In the genomic region with DNA sequence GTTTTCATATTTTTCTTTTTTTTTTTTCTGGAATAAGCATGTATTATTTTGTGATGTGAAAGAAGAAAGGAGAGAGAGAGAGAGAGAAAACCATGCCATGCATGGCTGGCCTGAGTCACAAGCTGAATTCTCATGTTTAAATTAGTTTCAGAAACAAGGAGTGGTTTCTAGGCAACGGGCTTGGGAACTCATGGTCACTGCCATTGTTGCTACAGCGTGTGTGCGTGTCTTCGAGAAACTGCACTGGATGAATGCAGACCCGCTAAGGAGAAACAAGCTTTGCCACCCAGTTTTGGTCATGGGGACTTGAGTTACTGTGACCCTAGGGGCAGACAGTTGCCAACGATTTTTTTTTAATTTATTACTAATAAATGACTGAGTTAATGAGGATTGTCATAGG, we compare ENCODE assay signal across 9 mouse cellular contexts. TPM values are rescaled to one million over a fixed set of nuclear protein-coding genes. Genes with fewer than 3 reads are reported as not detected.
DNase-seq lines count a peak whose midpoint lies in the region; ATAC-seq and TF ChIP-seq lines count a peak whose summit lies in the region.
"Had no signal": no experiment of that assay in that cellular context is flagged by ENCODE, and none has a peak within 500 bp of the region (broad histone marks: within the 10 kb centered on the region; RNA-seq: fewer than 3 reads in every experiment).

No protein-coding gene starts in this region.

- WGBS in forebrain, embryonic 16.5 days, result 1% methylated on average over 6 of the region's 6 CpGs
- 20% methylated on average over 6 of the region's 6 CpGs for WGBS in neural tube, embryonic 12.5 days

- no peaks in the 10 kb centered on the region for H3K9me3 ChIP-seq in ES-E14 (ENCODE audit: control insufficient read depth, insufficient read depth, low read depth, low read length)
- H3K9me3 ChIP-seq in forebrain, embryonic 16.5 days (ENCODE audit: control insufficient read depth, low read length), result no peaks in the 10 kb centered on the region
- H3K9me3 ChIP-seq in neural tube, embryonic 12.5 days, result no peaks in the 10 kb centered on the region

- intact Hi-C loops in gastrocnemius, postnatal 36 days (cut with DNase I), result no loop called here

- H3K27ac ChIP-seq in ES-E14 (ENCODE audit: insufficient read depth, low read depth, low read length, poor library complexity, severe bottlenecking), result peak overlapping the region; percentile 47; the same call in 1 of the 2 replicates
- peak overlapping the region; percentile 73 for H3K27ac ChIP-seq in forebrain, embryonic 16.5 days (ENCODE audit: low read length)
- H3K27ac ChIP-seq in neural tube, embryonic 12.5 days, result peak overlapping the region; percentile 80; the same call in 1 of the 2 replicates

- H3K4me1 ChIP-seq in ES-E14 (ENCODE audit: control insufficient read depth in 2 of 2, insufficient read depth in 2 of 2, low read length in 2 of 2, poor library complexity in 1 of 2), result peaks cover 0 to 11% of the 10 kb centered on the region in 2 experiments; a peak in 1 of 4 replicates
- H3K4me1 ChIP-seq in forebrain, embryonic 16.5 days (replicated peaks; ENCODE audit: control insufficient read depth, insufficient read depth, low read length), result peaks cover 17% of the 10 kb centered on the region
- H3K4me1 ChIP-seq in neural tube, embryonic 12.5 days, result peaks cover 15% of the 10 kb centered on the region

- ATAC-seq in forebrain, embryonic 16.5 days, result peak; percentile 88
- ATAC-seq in neural tube, embryonic 12.5 days (ENCODE audit: low FRiP score, low read depth), result peak; percentile 82

- H3K4me3 ChIP-seq in ES-E14 (ENCODE audit: insufficient read depth in 1 of 2, low read depth in 1 of 2, low read length in 2 of 2, poor library complexity in 1 of 2, severe bottlenecking in 1 of 2), result peak overlapping the region in 1 of 2 experiments; percentile 10; a peak in 2 of 4 replicates
- H3K4me3 ChIP-seq in forebrain, embryonic 16.5 days (replicated peaks; ENCODE audit: low read length), result peak overlapping the region; percentile 0; the same call in 1 of the 2 replicates
- no peak overlapping the region for H3K4me3 ChIP-seq in neural tube, embryonic 12.5 days

- H3K9ac ChIP-seq in ES-E14 (ENCODE audit: insufficient read depth, low read depth, low read length, poor library complexity, severe bottlenecking), result no peak overlapping the region
- peak overlapping the region; percentile 40 for H3K9ac ChIP-seq in forebrain, embryonic 16.5 days (replicated peaks; ENCODE audit: low read depth, low read length)
- no peak overlapping the region for H3K9ac ChIP-seq in neural tube, embryonic 12.5 days

- DNase-seq in 416B (ENCODE audit: low read depth), result peak; percentile 58
- DNase-seq in ES-E14 (ENCODE audit: low read depth, low spot score), result no peak
- peak; percentile 41 for DNase-seq in layer of hippocampus, adult 9-11 months
- no peak for DNase-seq in gastrocnemius, postnatal 36 days
- no peak for DNase-seq in gastrocnemius, postnatal 4 days (ENCODE audit: low spot score in 2 of 2)
- no peak for DNase-seq in ovary, postnatal 10 days (ENCODE audit: low spot score)

- peak overlapping the region; percentile 44 for H3K4me2 ChIP-seq in forebrain, embryonic 16.5 days (ENCODE audit: low read length)
- H3K4me2 ChIP-seq in neural tube, embryonic 12.5 days (replicated peaks), result peak overlapping the region; percentile 51

- no peaks in the 10 kb centered on the region for H3K27me3 ChIP-seq in forebrain, embryonic 16.5 days (replicated peaks; ENCODE audit: control insufficient read depth, insufficient read depth, low read length)
- H3K27me3 ChIP-seq in neural tube, embryonic 12.5 days (replicated peaks), result no peaks in the 10 kb centered on the region

- in situ Hi-C loops in ES-E14 (cut with MboI; ENCODE audit: low sequenced_read_pairs in 2 of 2, unreplicated experiment in 2 of 2), result no loop called here

- no peaks in the 10 kb centered on the region for H3K36me3 ChIP-seq in ES-E14 (ENCODE audit: control insufficient read depth, insufficient read depth, low read length, poor library complexity, severe bottlenecking)
- no peaks in the 10 kb centered on the region for H3K36me3 ChIP-seq in forebrain, embryonic 16.5 days (ENCODE audit: control insufficient read depth, insufficient read depth)
- no peaks in the 10 kb centered on the region for H3K36me3 ChIP-seq in neural tube, embryonic 12.5 days

TF ChIP-seq in ES-E14, 5 proteins besides CTCF, POLR2A, EP300 and RAD21:
- TF ChIP-seq MAFK (IDR thresholded peaks at IDR 0.05; ENCODE audit: insufficient read depth, low read depth, low read length), result no peak

RNA-seq across cellular contexts. Expression of a gene that starts 15.5 kb away (rescaled TPM):
- total RNA-seq in ES-E14 (2012; rRNA removed), result 11.2 and 23.5 TPM in 2 replicates
- not detected in 2 replicates for polyA plus RNA-seq in forebrain, embryonic 16.5 days (2015; fragmentation: Nextera tagmentation; extraction: Ambion mirVana)
- polyA plus RNA-seq in neural tube, embryonic 12.5 days (2016; fragmentation: Nextera tagmentation; extraction: Ambion mirVana), result not detected in 2 replicates
- 10 to 100 TPM; 12.6 to 19.5 TPM for total RNA-seq in gastrocnemius, postnatal 36 days (2021)
- 10 to 100 TPM; 25.6 to 32.2 TPM for total RNA-seq in gastrocnemius, postnatal 4 days (2021)
- total RNA-seq: common myeloid progenitor, adult 5-6 weeks had no signal

RNA-seq across cellular contexts. Expression of a gene that starts 53.8 kb away (rescaled TPM):
- 0.36 and 0.74 TPM in 2 replicates for total RNA-seq in ES-E14 (2012; rRNA removed)
- not detected in 2 replicates for polyA plus RNA-seq in forebrain, embryonic 16.5 days (2015; fragmentation: Nextera tagmentation; extraction: Ambion mirVana)
- polyA plus RNA-seq in neural tube, embryonic 12.5 days (2016; fragmentation: Nextera tagmentation; extraction: Ambion mirVana), result 0.05 and 0.22 TPM in 2 replicates
- total RNA-seq in gastrocnemius, postnatal 36 days (2021), result not detected
- total RNA-seq in gastrocnemius, postnatal 4 days (2021), result under 1 TPM; 0.73 to 0.96 TPM

Comparison
In these comparisons a context has a peak if more than half of its experiments do, and no peak if none do; other contexts are left out.
1. DNase-seq: peak in 416B (single experiment) and layer of hippocampus, adult 9-11 months (single experiment); none in ES-E14 (single experiment), gastrocnemius, postnatal 36 days (0 of 2), gastrocnemius, postnatal 4 days (0 of 2) and ovary, postnatal 10 days (single experiment).
2. Peak in every context shown above with its lines, with median percentiles within 50 percentile points of each other: H3K27ac ChIP-seq.